Mouse (Mus musculus): ENCODE data around the gene Stip1. TPM values are rescaled to one million over a fixed set of nuclear protein-coding genes. Genes with fewer than 3 reads are reported as not detected.

Gene Stip1
- polyA plus RNA-seq (2014; fragmentation: Nextera tagmentation; extraction: Ambion mirVana), result 356 and 387 TPM in 2 replicates

DNA sequence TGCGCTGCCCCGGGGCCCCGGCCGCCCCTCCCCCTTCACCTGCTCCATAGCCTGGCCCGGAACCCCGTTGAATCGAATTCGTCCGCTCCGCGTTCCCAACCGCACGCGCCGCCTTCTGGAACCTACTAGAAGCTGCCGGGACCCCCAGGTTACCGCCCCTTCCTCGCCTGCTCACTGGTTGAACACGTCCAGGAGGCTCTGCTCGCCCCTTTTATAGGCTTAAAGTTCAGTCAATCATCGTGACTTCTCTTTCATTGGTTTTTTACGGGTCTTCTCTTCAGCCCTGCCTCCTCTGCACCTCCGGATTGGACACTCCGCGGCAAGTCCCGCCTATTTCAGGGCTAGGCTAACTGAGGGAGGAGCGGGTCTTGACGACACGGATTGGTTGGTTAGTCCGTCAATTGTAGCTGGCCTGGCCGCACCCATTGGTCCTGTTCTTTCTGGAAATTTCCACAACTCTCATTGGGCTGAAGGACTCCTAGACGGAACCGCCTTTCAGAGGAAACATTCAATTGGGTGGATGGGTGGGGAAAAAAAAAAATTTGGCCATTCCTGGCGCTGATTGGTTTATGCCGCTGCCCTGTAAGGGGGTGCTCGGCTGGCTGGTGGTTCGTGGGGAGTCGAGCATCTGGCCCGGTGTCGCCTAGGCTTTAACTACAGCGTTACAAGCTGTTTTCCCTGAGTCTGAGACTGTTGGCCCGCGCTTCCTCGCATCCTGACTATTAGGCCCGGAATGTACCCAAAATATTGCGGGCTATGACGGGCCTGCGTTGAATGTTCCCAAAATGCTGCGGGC is at the start of gene Stip1:
Stip1 (minus strand) TSS at position 127 of the 796 bp plus-strand sequence.
- DNase-seq (ENCODE audit: low spot score) (peak; percentile 94), ATAC-seq (replicated peaks; ENCODE audit: low FRiP score) (peak; percentile 99)
- Histone ChIP-seq H3K27ac (ENCODE audit: low read depth, low read length) (peak within 1 kb of the TSS; percentile 92), H3K4me2 (peak within 1 kb of the TSS; percentile 98), H3K4me1 (replicated peaks; ENCODE audit: control insufficient read depth, insufficient read depth, low read length) (peaks cover 22% of the 10 kb centered on the region), H3K9me3 (ENCODE audit: control insufficient read depth, low read length) (no peaks in the 10 kb centered on the region), H3K27me3 (replicated peaks; ENCODE audit: control insufficient read depth, insufficient read depth, low read length) (no peaks in the 10 kb centered on the region), H3K4me3 (ENCODE audit: low read depth, low read length) (peak within 1 kb of the TSS; percentile 74), H3K36me3 (ENCODE audit: control insufficient read depth, insufficient read depth, low read length) (peaks cover 8% of the 10 kb centered on the region), H3K9ac (ENCODE audit: low read depth, low read length) (peak within 1 kb of the TSS; percentile 98)
- under 1% methylated on average over 49 of the region's 49 CpGs for WGBS

DNA sequence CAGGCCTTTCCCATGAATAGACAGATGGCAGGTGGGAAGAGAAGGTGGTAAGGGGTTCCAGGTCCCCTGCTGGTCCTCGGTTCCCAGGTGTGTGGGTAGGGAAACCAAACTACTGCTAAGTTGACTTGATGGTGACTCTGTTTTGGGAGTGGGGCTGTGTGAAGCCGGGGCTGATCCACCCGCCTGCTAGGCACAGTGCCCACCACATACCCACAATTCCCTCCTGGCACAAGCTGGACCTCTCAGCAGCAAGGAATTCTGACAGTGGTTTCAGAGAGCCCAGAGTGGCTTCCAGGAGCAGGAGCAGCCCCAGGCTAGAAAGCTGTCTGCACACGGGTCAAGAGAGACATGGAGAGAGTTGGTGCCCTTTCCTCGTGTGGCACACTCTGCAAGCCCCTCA is 49.3 kb upstream of the Stip1 start:
- no peak for ATAC-seq (replicated peaks; ENCODE audit: low FRiP score)

DNA sequence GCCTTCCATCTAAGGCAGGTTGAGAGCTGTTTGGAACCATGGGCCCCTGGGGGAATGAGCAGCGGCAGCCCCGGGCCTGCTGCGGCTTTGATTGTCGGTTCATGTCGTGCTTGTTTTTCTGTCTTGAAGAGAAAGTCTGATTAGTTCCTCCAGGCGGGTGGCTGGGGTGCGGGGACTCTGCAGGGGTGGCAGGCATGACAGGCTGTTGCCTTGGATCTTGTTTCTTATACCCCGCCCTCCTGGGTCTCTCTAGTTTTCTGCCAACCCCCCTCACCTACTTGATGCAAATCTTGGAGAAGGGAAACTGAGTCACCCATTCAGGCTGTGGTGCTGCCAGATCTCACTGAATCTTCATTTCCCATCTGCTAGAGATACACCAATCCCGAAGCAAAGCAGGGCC is 48.8 kb upstream of the Stip1 start:
- Histone ChIP-seq H3K27ac (ENCODE audit: low read depth, low read length) (no peak overlapping the region), H3K4me3 (ENCODE audit: low read depth, low read length) (no peak overlapping the region), H3K9me3 (ENCODE audit: control insufficient read depth, low read length) (no peaks in the 10 kb centered on the region), H3K4me1 (replicated peaks; ENCODE audit: control insufficient read depth, insufficient read depth, low read length) (no peaks in the 10 kb centered on the region), H3K4me2 (no peak overlapping the region), H3K27me3 (replicated peaks; ENCODE audit: control insufficient read depth, insufficient read depth, low read length) (peaks cover 36% of the 10 kb centered on the region), H3K9ac (ENCODE audit: low read depth, low read length) (no peak overlapping the region), H3K36me3 (ENCODE audit: control insufficient read depth, insufficient read depth, low read length) (no peaks in the 10 kb centered on the region)
- WGBS, result 21% methylated on average over 9 of the region's 9 CpGs
- ATAC-seq (replicated peaks; ENCODE audit: low FRiP score) (no peak), DNase-seq (ENCODE audit: low spot score) (no peak)

More for the DNA sequence above, 49.3 kb upstream of the Stip1 start:
- Histone ChIP-seq H3K4me2 (no peak overlapping the region), H3K9ac (ENCODE audit: low read depth, low read length) (no peak overlapping the region), H3K36me3 (ENCODE audit: control insufficient read depth, insufficient read depth, low read length) (no peaks in the 10 kb centered on the region), H3K27ac (ENCODE audit: low read depth, low read length) (no peak overlapping the region), H3K4me1 (replicated peaks; ENCODE audit: control insufficient read depth, insufficient read depth, low read length) (no peaks in the 10 kb centered on the region), H3K27me3 (replicated peaks; ENCODE audit: control insufficient read depth, insufficient read depth, low read length) (peaks cover 36% of the 10 kb centered on the region), H3K9me3 (ENCODE audit: control insufficient read depth, low read length) (no peaks in the 10 kb centered on the region), H3K4me3 (ENCODE audit: low read depth, low read length) (no peak overlapping the region)
- DNase-seq (ENCODE audit: low spot score), result no peak
- WGBS, result 67% methylated on average over 5 of the region's 5 CpGs

DNA sequence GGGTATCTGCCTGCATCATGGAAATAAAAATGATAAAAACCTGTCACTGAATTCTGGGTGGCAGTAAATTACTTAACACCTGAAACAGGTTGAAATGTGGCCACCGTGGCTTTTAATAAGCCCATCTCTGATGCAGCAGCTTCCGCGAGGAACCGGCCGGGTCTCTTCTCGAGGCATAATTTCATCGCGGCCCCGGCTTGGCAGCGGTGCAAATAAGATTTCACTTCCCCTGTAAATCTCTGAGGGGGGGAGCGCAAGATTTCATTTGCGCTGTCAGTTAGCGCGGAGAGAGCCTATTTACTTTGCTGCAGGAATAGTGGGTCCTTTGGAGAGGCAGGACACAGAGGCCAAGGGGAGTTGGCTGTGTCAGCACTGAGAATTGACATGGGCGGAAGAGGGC is 45.0 kb upstream of the Stip1 start:
- no peak for DNase-seq (ENCODE audit: low spot score)

DNA sequence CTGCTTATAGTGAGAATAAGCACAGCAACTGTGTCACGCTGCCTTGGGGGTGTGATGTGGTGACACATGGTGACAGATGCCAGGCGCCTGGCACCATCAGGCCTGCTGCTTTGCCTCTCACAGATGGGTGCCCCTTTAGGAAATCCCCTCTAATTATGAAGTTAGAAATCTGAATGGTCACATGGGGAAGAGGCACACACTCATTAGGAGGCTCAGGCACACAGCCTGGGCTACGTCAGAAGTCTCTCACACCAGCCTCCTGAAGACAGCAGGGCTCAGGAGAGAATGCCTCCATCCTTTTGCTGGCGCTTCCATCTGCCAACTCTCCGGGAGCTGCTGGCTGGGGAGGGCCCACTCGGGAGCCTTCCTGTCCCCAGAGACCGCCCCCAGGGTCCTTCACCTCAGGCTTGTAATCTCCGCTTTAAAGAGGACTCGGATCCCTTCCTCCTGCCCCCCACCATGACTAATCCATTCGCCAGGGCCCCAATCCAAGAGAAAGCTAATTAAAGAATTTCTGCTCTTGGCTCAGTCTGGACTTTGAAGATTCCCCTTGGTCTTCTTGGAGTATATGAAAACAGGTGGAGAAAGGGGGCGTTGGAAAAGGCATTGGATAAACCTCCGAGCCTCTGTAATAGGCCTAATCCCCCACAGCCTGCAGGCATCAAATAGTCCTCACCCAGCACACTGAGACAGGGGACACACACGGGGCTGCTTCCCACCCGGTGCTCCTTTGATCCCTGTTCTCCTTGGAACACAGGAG is 43.4 kb upstream of the Stip1 start:
- no peaks in the 10 kb centered on the region for H3K4me1 ChIP-seq (replicated peaks; ENCODE audit: control insufficient read depth, insufficient read depth, low read length)
- 52% methylated on average over 14 of the region's 14 CpGs for WGBS
- H3K4me2 ChIP-seq, result no peak overlapping the region
- H3K4me3 ChIP-seq (ENCODE audit: low read depth, low read length), result no peak overlapping the region
- H3K9me3 ChIP-seq (ENCODE audit: control insufficient read depth, low read length), result no peaks in the 10 kb centered on the region
- no peak overlapping the region for H3K9ac ChIP-seq (ENCODE audit: low read depth, low read length)
- peaks cover 16% of the 10 kb centered on the region for H3K27me3 ChIP-seq (replicated peaks; ENCODE audit: control insufficient read depth, insufficient read depth, low read length)
- H3K36me3 ChIP-seq (ENCODE audit: control insufficient read depth, insufficient read depth, low read length), result no peaks in the 10 kb centered on the region
- no peak for DNase-seq (ENCODE audit: low spot score)
- ATAC-seq (replicated peaks; ENCODE audit: low FRiP score), result no peak
- no peak overlapping the region for H3K27ac ChIP-seq (ENCODE audit: low read depth, low read length)

More for the DNA sequence above, 45.0 kb upstream of the Stip1 start:
- H3K4me2 ChIP-seq, result no peak overlapping the region
- WGBS, result 72% methylated on average over 15 of the region's 15 CpGs
- H3K4me3 ChIP-seq (ENCODE audit: low read depth, low read length), result no peak overlapping the region
- no peak overlapping the region for H3K27ac ChIP-seq (ENCODE audit: low read depth, low read length)
- H3K4me1 ChIP-seq (replicated peaks; ENCODE audit: control insufficient read depth, insufficient read depth, low read length), result no peaks in the 10 kb centered on the region
- no peaks in the 10 kb centered on the region for H3K36me3 ChIP-seq (ENCODE audit: control insufficient read depth, insufficient read depth, low read length)
- H3K9me3 ChIP-seq (ENCODE audit: control insufficient read depth, low read length), result no peaks in the 10 kb centered on the region
- peaks cover 26% of the 10 kb centered on the region for H3K27me3 ChIP-seq (replicated peaks; ENCODE audit: control insufficient read depth, insufficient read depth, low read length)
- no peak overlapping the region for H3K9ac ChIP-seq (ENCODE audit: low read depth, low read length)
- no peak for ATAC-seq (replicated peaks; ENCODE audit: low FRiP score)

DNA sequence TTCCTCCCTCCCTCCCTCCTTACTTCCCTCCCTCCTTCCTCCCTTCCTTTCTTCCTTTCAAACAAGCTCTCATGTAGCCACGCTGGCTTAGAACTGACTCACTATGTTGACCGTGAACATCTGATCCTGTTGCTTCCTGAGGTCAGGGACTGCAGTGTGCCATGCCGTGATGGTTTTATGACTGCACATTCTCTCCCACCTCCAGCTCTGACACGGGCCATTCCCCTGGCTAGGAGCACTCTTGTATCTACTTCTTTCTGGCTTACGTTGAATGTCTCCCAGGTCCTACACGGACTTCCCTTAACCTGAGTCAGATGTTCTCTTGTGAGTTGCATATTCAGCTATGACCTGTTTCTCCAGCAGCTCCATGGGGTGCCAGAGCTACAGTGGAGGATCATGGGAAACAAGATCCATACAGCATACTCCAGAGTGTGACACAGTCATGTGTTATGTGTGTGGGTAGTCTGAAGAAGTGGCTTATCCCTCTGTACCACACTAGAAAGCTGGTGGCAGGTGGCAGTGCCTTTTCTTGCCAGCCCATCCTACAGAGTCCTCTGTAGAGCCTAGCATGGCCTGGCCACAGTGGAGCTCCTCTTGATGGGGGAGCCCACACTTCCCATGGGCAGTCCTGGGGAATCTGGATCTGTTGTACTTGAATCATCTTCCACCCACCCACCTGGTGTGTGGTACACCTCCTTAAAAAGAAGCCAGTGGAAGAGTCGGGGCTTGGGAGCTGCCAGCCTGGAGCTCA is 41.9 kb upstream of the Stip1 start:
- H3K36me3 ChIP-seq (ENCODE audit: control insufficient read depth, insufficient read depth, low read length), result no peaks in the 10 kb centered on the region
- no peak overlapping the region for H3K27ac ChIP-seq (ENCODE audit: low read depth, low read length)
- H3K4me3 ChIP-seq (ENCODE audit: low read depth, low read length), result no peak overlapping the region
- WGBS, result 66% methylated on average over 7 of the region's 7 CpGs
- H3K4me1 ChIP-seq (replicated peaks; ENCODE audit: control insufficient read depth, insufficient read depth, low read length), result no peaks in the 10 kb centered on the region
- peaks cover 2% of the 10 kb centered on the region for H3K27me3 ChIP-seq (replicated peaks; ENCODE audit: control insufficient read depth, insufficient read depth, low read length)
- no peak overlapping the region for H3K9ac ChIP-seq (ENCODE audit: low read depth, low read length)
- no peaks in the 10 kb centered on the region for H3K9me3 ChIP-seq (ENCODE audit: control insufficient read depth, low read length)
- no peak for ATAC-seq (replicated peaks; ENCODE audit: low FRiP score)
- DNase-seq (ENCODE audit: low spot score), result no peak
- H3K4me2 ChIP-seq, result no peak overlapping the region

DNA sequence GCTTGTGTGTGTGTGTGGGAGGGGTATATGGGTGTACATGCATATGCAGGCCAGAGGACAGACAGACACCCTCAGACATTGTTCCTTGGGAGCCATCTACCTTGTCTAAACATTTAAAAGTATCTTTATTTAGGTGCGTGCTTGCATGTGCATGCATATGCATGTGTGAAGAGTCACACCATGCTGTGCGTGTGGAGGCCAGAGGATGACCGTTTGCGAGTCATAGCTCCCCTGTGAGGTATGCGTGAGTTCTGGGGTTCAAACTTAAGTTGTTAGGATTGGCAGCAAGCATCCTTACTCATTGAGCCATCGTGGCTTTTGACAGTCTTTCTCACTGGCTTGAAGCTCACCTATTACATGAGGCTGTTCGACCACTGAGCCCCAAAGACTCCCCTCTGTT is 38.5 kb upstream of the Stip1 start:
- DNase-seq (ENCODE audit: low spot score), result no peak
- 80% methylated on average over 7 of the region's 7 CpGs for WGBS
- Histone ChIP-seq H3K36me3 (ENCODE audit: control insufficient read depth, insufficient read depth, low read length) (no peaks in the 10 kb centered on the region), H3K9ac (ENCODE audit: low read depth, low read length) (no peak overlapping the region), H3K27ac (ENCODE audit: low read depth, low read length) (no peak overlapping the region), H3K4me3 (ENCODE audit: low read depth, low read length) (no peak overlapping the region), H3K4me2 (no peak overlapping the region), H3K27me3 (replicated peaks; ENCODE audit: control insufficient read depth, insufficient read depth, low read length) (no peaks in the 10 kb centered on the region; the same call in 1 of the 2 replicates), H3K9me3 (ENCODE audit: control insufficient read depth, low read length) (no peaks in the 10 kb centered on the region), H3K4me1 (replicated peaks; ENCODE audit: control insufficient read depth, insufficient read depth, low read length) (no peaks in the 10 kb centered on the region)
- no peak for ATAC-seq (replicated peaks; ENCODE audit: low FRiP score)

DNA sequence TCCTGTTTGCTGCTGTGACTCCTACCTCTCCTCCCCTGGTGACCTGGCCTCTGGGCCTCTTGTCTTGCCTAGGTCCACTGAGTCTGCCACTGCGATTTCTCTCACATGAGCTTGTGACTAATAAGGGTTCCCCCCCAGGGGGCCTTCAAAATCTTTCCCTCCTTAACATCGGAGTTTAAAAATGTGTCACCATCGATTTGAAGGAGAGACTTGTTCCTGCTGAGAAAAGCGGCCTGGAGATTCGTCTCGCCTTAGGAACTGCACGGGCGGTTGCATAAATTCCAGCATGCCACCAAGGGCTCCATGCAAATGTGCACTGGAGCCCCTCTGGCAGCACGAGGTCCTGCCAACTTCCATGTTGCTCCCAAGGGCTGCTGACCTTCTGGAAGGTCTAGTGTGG is 37.9 kb upstream of the Stip1 start:
- Histone ChIP-seq H3K4me3 (ENCODE audit: low read depth, low read length) (no peak overlapping the region), H3K27ac (ENCODE audit: low read depth, low read length) (no peak overlapping the region), H3K27me3 (replicated peaks; ENCODE audit: control insufficient read depth, insufficient read depth, low read length) (peaks cover 1% of the 10 kb centered on the region; the same call in 1 of the 2 replicates), H3K4me2 (no peak overlapping the region), H3K9me3 (ENCODE audit: control insufficient read depth, low read length) (no peaks in the 10 kb centered on the region), H3K9ac (ENCODE audit: low read depth, low read length) (no peak overlapping the region), H3K36me3 (ENCODE audit: control insufficient read depth, insufficient read depth, low read length) (no peaks in the 10 kb centered on the region), H3K4me1 (replicated peaks; ENCODE audit: control insufficient read depth, insufficient read depth, low read length) (no peaks in the 10 kb centered on the region)
- DNase-seq (ENCODE audit: low spot score) (no peak), ATAC-seq (replicated peaks; ENCODE audit: low FRiP score) (no peak)
- 73% methylated on average over 9 of the region's 9 CpGs for WGBS
